Mouse (Mus musculus): ENCODE measurements around the gene Fancl. TPM values are rescaled to one million over a fixed set of nuclear protein-coding genes. Genes with fewer than 3 reads are reported as not detected.

Gene Fancl
- total RNA-seq, 2 experiments from 2014 or later, result 7.2 to 8.3 TPM

DNA sequence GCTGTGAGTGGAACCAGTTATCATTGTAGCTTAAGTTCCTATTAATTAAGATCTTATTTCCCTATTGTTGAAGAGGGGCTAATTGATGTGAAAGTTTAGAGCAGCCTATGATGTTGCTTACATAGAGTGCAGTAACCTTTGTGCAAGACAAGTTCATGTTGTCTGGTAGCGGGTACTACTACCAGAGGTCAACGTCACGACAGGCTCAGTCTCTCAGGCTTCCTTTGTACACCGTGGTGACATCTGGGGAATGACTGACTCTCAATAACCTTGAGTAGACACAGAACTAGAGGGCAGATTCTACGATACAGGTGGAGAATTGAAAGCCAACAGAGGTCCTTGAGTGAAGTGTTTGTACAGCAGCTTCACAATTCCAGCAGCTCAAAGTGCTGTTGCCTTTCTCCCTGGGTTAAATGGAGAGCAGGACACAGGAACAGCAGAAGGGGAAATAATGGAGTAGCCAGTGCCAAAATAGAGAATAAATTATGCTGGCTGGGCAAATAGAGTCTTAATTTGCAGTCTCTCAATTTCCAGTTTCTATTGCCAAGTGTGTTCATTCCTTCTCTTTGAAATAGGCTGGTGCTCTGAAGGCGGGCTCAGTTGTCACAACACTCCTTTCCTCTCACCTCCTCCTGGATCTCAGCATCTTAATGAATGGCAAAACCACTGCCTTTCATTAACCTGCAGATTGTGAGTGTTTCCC is 91.3 kb downstream of the Fancl start:
- no peak for DNase-seq (ENCODE audit: low spot score in 2 of 2)
- intact Hi-C loops (cut with DNase I), result no loop called here

DNA sequence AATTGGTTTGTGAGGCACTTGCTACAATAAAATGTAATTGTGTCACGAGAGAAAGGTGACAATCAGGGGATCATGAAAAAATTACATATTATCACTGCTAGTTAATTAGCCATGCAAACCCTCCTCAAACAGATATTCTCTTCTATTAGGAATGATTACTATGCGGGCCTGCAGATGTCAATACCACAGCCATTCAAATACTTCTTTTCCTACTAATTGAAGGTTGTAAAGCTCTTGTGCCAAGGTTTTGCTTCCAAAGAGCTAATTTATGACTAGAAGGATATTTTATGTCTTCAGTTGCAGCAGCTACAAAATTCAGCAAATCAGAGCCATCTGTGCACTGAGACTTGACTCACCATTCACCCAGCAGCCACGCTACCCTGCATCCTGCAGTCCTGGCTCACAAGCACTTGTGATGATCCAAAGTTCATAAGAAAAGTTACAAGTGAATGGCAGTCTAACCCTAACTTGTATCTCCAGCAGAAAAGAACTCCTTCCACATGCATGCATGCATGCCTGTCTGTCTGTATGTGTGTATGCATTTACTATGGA is 95.8 kb downstream of the Fancl start:
- intact Hi-C loops (cut with DNase I), result no loop called here

DNA sequence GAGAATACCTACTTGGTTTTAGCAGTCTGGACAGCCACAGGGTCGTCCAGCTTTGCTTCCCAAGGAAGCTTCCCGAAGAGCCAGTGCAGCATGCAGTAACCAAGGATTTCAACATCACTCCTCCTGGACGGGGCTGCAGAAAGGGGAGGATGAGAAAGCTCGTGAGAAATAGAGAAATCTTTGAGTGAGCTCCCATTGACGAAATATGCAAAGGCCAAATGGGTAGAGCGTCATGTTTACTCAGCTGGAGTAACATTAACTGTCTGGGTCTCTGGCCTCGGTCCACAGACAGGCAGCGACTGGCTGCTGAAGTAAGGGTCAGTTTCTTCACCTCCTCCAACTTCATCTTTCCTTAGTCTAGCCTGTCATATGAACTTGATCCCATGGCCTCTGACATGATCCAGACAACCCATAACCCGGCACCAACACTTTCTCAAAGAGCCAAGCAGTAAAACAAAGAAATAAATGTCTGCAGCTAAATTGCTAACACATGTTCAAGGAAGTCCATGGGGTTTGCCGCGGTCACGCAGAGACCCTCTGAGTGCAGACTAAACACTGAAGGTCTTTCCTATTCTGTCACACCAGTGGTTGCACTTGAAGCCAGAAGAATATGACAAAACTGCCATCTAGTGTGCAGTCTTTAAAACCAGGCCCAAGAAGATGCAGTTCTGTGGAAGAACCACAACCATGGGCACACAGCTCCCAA is 104.0 kb downstream of the Fancl start:
- DNase-seq (ENCODE audit: low spot score in 2 of 2), result peak; percentile 15 to 25

More for the DNA sequence above, 95.8 kb downstream of the Fancl start:
- no peak for DNase-seq (ENCODE audit: low spot score in 2 of 2)

DNA sequence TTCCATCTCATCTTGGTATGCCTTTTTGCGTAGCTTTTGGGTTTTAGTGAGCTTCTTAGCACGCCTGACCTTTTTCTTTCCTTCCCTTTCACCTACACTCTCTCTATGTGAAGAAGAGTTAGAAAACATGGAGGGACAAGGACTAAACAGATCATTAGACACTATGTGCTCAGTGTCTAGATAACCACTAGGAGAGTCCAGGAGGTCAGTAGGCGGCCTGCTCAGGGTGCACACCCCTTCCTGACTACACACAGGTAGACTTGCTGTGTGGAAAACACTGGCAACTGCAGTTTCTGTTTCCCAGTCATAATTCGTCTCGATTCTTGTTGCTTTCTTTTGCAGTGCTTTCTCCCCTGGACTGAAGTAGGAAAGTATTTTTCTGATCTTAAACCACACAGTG is 110.0 kb downstream of the Fancl start:
- intact Hi-C loops (cut with DNase I), result no loop called here

More for the DNA sequence above, 104.0 kb downstream of the Fancl start:
- intact Hi-C loops (cut with DNase I), result no loop called here

DNA sequence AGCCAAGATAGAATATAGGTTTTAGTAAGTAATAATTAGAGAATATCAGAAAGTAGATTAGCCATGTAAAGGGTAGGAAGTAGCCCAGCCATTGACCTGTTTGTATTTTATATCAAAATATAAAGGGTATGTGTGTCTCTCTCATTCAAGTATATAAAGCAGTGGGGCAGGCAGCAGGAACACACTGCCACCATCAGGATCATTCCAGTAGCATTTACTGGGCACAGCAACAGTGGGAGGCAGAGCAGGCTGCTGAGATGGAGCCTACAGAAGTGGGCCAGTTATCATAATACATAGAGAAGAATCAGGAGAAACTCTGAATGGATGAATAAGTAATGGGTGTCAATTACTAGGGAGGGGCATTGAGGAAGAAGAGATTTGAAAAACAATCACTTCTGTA is 127.7 kb downstream of the Fancl start:
- intact Hi-C loops (cut with DNase I), result no loop called here
- DNase-seq (ENCODE audit: low spot score in 2 of 2), result no peak

More for the DNA sequence above, 110.0 kb downstream of the Fancl start:
- DNase-seq (ENCODE audit: low spot score in 2 of 2), result no peak

DNA sequence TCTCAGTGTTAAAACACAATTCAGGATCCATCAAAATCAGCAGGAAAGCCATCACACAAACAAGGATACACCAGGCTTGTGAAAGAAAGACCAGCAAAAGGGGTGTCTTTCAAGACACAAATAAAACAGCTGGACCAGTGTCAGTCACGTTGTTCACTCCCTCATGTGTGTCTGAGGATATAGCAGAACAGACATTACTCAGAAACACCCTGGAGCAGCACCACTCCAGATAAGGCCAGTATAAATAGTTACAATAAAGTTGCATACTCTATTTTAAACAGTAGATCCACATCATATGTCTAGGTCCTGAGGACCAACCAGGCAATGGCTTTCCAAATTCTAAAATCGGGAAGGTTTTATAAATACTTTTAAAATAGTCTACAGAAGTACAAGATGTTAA is 130.2 kb downstream of the Fancl start:
- intact Hi-C loops (cut with DNase I), result no loop called here
- DNase-seq (ENCODE audit: low spot score in 2 of 2), result no peak

DNA sequence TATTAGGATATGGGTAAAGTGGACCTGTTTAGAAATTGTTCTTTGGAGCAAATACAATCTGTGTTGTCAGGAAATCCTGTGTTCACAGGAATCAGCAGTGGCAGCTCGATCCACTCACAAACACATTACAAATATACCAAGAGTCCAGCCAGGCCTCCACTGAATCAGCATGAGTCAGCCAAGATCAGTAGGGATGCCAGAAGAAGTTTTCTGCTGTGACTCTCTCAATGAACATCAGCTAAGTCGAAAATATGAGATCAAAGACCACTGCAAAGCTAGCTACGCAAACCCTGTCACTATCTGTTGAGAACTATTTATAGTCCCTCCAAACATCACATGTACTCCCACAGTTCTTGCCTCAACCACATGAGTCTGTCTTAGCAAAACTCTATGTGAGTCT is 133.1 kb downstream of the Fancl start:
- DNase-seq (ENCODE audit: low spot score in 2 of 2), result no peak
- intact Hi-C loops (cut with DNase I), result no loop called here

Other genes starting within 250 kb of the Fancl start
- 10 to 100 TPM in 1 of 2 experiments, 1 to 10 TPM in 1; 9.3 to 14.9 TPM for gene 5730522E02Rik, start 175.4 kb upstream of the Fancl start, total RNA-seq (2021)
- gene Gm6899, start 207.1 kb downstream of the Fancl start, total RNA-seq (2021), result not detected
- gene Vrk2, start 207.9 kb downstream of the Fancl start, total RNA-seq (2021), result 1 to 10 TPM; 3.4 to 3.7 TPM

Data from left cerebral cortex, postnatal 36 days (tissue).